Mouse (Mus musculus): ENCODE data around the gene Grk5.

GRCm38 (mm10) chr19:61048646-61049045, 159.1 kb downstream of the Grk5 start:
- TF ChIP-seq CTCF (conservative IDR thresholded peaks at IDR 0.05; ENCODE audit: low read length): no peak
- no peak for TF ChIP-seq NANOG (IDR thresholded peaks at IDR 0.05; ENCODE audit: borderline replicate concordance, low read length)
